Mouse (Mus musculus): Measurements from ENCODE around the gene Lima1.

- TF ChIP-seq CTCF (IDR thresholded peaks at IDR 0.05; ENCODE audit: low read depth), result no peak
- no peak for TF ChIP-seq EP300 (optimal IDR thresholded peaks at IDR 0.05)
These were observed 121.1 kb downstream of the Lima1 start for GRCm38 (mm10) chr15:99754204-99754603.

Measured in stomach, postnatal 0 days (tissue).